Mouse (Mus musculus): ENCODE results near the gene Rpn2. TPM values are rescaled to one million over a fixed set of nuclear protein-coding genes. Genes with fewer than 3 reads are reported as not detected.

Rpn2 gene
- polyA plus RNA-seq, 1 experiment from 2014 or later, result 86.1 TPM

- no peaks in the 10 kb centered on the region for H3K9me3 ChIP-seq (ENCODE audit: low read length)
- H3K9ac ChIP-seq (replicated peaks), result no peak overlapping the region
- ATAC-seq, result no peak
- WGBS (ENCODE audit: insufficient replicate concordance), result 68% methylated on average over 7 of the region's 7 CpGs
- H3K27me3 ChIP-seq (ENCODE audit: insufficient read depth, low read length), result no peaks in the 10 kb centered on the region
- TF ChIP-seq EP300 (IDR thresholded peaks at IDR 0.05; ENCODE audit: low read depth), result no peak
- TF ChIP-seq CTCF (IDR thresholded peaks at IDR 0.05; ENCODE audit: low read depth), result no peak
- no peak overlapping the region for H3K27ac ChIP-seq (ENCODE audit: low read depth)
- H3K4me3 ChIP-seq (ENCODE audit: low read depth, low read length), result no peak overlapping the region
- H3K4me2 ChIP-seq (ENCODE audit: low read depth, low read length), result no peak overlapping the region
- peaks cover 3% of the 10 kb centered on the region; the same call in 1 of the 2 replicates for H3K4me1 ChIP-seq (ENCODE audit: insufficient read depth)
- H3K36me3 ChIP-seq (replicated peaks; ENCODE audit: insufficient read depth, low read length), result no peaks in the 10 kb centered on the region
- DNase-seq, result no peak
Observed at GRCm38 (mm10) chr2:157339532-157339931, 60.7 kb downstream of the Rpn2 start.

- 51% methylated on average over 7 of the region's 7 CpGs for WGBS (ENCODE audit: insufficient replicate concordance)
Observed at GRCm38 (mm10) chr2:157340221-157340741, 61.5 kb downstream of the Rpn2 start.

DNA sequence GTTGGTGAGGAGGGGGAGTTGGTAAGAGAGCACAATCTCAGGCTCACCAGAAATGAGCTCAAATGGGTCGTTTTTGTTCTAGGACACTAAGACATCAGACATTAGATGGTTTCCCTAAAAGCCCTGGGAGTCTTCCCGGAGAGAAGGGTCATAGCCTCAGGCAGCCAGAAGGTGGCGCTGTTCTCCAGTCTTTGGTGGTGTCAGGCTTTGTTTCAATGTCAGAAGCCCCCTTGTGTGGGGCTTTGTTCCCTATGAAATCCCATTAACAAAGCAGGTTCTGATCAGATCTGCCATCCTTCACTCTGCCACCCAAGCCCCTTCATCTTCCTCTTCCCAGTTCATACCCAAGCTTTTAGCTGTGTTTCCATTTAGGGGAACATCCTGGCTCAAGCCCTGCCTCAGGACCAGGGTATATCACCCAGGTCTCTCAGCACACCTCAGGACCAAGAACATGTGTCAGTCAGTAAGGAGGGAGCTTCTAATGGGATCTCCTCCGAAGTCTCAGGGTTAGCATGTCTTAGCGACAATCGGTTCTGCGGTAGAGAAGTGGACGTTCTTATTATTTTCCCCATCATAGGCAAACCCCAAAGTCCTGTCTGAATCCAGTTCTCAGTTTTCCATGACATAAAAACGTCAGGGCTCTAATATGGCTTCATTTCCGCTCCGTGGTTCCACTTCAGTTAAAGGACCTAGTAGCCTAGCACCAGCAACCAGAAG is 62.9 kb downstream of the Rpn2 start:
- no peak for ATAC-seq
- peak; percentile 74 for DNase-seq
- Histone ChIP-seq H3K27ac (ENCODE audit: low read depth) (no peak overlapping the region), H3K4me2 (ENCODE audit: low read depth, low read length) (no peak overlapping the region), H3K36me3 (replicated peaks; ENCODE audit: insufficient read depth, low read length) (no peaks in the 10 kb centered on the region), H3K4me3 (ENCODE audit: low read depth, low read length) (no peak overlapping the region), H3K9ac (replicated peaks) (no peak overlapping the region), H3K9me3 (ENCODE audit: low read length) (no peaks in the 10 kb centered on the region), H3K27me3 (ENCODE audit: insufficient read depth, low read length) (no peaks in the 10 kb centered on the region), H3K4me1 (ENCODE audit: insufficient read depth) (no peaks in the 10 kb centered on the region)
- 40% methylated on average over 11 of the region's 11 CpGs for WGBS (ENCODE audit: insufficient replicate concordance)
- TF ChIP-seq EP300 (IDR thresholded peaks at IDR 0.05; ENCODE audit: low read depth) (no peak), CTCF (IDR thresholded peaks at IDR 0.05; ENCODE audit: low read depth) (peak; percentile 91)

More at GRCm38 (mm10) chr2:157340221-157340741, 61.5 kb downstream of the Rpn2 start:
- H3K4me1 ChIP-seq (ENCODE audit: insufficient read depth), result peaks cover 2% of the 10 kb centered on the region; the same call in 1 of the 2 replicates
- no peak for TF ChIP-seq CTCF (IDR thresholded peaks at IDR 0.05; ENCODE audit: low read depth)
- no peak for TF ChIP-seq EP300 (IDR thresholded peaks at IDR 0.05; ENCODE audit: low read depth)
- no peak overlapping the region for H3K9ac ChIP-seq (replicated peaks)
- H3K27ac ChIP-seq (ENCODE audit: low read depth), result no peak overlapping the region
- H3K4me2 ChIP-seq (ENCODE audit: low read depth, low read length), result no peak overlapping the region
- ATAC-seq (no peak), DNase-seq (no peak)
- no peaks in the 10 kb centered on the region for H3K27me3 ChIP-seq (ENCODE audit: insufficient read depth, low read length)
- no peaks in the 10 kb centered on the region for H3K9me3 ChIP-seq (ENCODE audit: low read length)
- no peaks in the 10 kb centered on the region for H3K36me3 ChIP-seq (replicated peaks; ENCODE audit: insufficient read depth, low read length)
- no peak overlapping the region for H3K4me3 ChIP-seq (ENCODE audit: low read depth, low read length)

DNA sequence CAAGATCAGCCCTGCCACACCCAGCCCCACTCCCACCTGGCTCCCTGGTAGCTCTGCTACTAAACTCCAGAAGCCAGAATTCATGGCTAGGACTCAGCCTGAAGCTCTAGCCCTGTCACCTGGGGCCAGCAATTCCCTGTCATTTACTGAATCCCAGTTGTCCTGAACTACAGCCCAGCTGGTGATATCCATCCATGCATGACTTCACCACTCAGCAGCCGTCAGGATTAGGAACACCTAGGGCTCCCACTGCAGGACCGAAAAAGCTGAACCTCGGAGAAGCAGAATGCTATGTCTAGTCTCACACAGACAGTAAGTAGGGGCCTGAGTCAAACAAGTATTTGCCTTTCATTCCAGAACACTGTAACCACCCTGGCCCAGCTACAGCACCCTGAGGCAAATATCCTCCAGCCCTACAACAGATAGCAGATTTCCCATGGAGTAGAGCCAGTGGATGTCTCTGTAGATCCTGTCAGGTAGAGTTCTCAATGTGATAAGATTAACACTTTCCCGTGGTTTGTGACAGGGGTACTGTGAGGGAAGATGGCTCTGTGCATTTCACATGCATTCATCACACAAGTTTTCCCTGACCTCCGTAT is 63.6 kb downstream of the Rpn2 start:
- H3K36me3 ChIP-seq (replicated peaks; ENCODE audit: insufficient read depth, low read length), result no peaks in the 10 kb centered on the region
- H3K4me1 ChIP-seq (ENCODE audit: insufficient read depth), result no peaks in the 10 kb centered on the region
- DNase-seq (no peak), ATAC-seq (no peak)
- H3K4me2 ChIP-seq (ENCODE audit: low read depth, low read length), result no peak overlapping the region
- H3K9me3 ChIP-seq (ENCODE audit: low read length), result no peaks in the 10 kb centered on the region
- no peak for TF ChIP-seq EP300 (IDR thresholded peaks at IDR 0.05; ENCODE audit: low read depth)
- TF ChIP-seq CTCF (IDR thresholded peaks at IDR 0.05; ENCODE audit: low read depth), result no peak
- H3K4me3 ChIP-seq (ENCODE audit: low read depth, low read length), result no peak overlapping the region
- no peak overlapping the region for H3K9ac ChIP-seq (replicated peaks)
- no peak overlapping the region for H3K27ac ChIP-seq (ENCODE audit: low read depth)
- H3K27me3 ChIP-seq (ENCODE audit: insufficient read depth, low read length), result no peaks in the 10 kb centered on the region
- 65% methylated on average over 5 of the region's 5 CpGs for WGBS (ENCODE audit: insufficient replicate concordance)

DNA sequence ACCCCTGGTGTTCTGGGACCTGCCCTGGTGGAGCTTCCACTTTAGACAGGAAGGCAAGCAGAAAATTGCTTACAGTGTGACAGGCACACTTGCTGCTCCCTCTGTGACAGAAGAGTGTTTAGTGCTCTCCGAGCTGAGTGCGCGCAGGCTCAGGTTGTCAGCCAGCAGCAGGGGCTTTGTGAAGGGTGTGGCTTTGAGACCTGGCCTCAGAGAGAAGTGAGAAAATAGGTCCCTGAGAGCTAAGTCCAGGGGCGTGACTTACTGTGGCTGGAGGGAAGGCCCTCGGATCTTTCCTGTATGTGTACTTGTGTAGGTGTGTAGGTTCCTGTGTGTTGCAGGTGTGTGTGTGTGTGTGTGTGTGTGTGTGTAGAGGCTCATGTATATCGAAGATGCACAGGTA is 64.5 kb downstream of the Rpn2 start:
- Histone ChIP-seq H3K4me1 (ENCODE audit: insufficient read depth) (no peaks in the 10 kb centered on the region), H3K9ac (replicated peaks) (no peak overlapping the region), H3K36me3 (replicated peaks; ENCODE audit: insufficient read depth, low read length) (no peaks in the 10 kb centered on the region), H3K27ac (ENCODE audit: low read depth) (no peak overlapping the region), H3K4me2 (ENCODE audit: low read depth, low read length) (no peak overlapping the region), H3K27me3 (ENCODE audit: insufficient read depth, low read length) (no peaks in the 10 kb centered on the region), H3K9me3 (ENCODE audit: low read length) (no peaks in the 10 kb centered on the region), H3K4me3 (ENCODE audit: low read depth, low read length) (no peak overlapping the region)
- TF ChIP-seq CTCF (IDR thresholded peaks at IDR 0.05; ENCODE audit: low read depth), result no peak
- no peak for TF ChIP-seq EP300 (IDR thresholded peaks at IDR 0.05; ENCODE audit: low read depth)
- no peak for DNase-seq
- no peak for ATAC-seq
- WGBS (ENCODE audit: insufficient replicate concordance), result 70% methylated on average over 6 of the region's 6 CpGs

- no peaks in the 10 kb centered on the region for H3K27me3 ChIP-seq (ENCODE audit: insufficient read depth, low read length)
- H3K4me3 ChIP-seq (ENCODE audit: low read depth, low read length), result no peak within 1 kb of the TSS
- H3K9ac ChIP-seq (replicated peaks), result no peak within 1 kb of the TSS
- TF ChIP-seq EP300 (IDR thresholded peaks at IDR 0.05; ENCODE audit: low read depth), result no peak
- no peak for TF ChIP-seq CTCF (IDR thresholded peaks at IDR 0.05; ENCODE audit: low read depth)
- 74% methylated on average over 26 of the region's 26 CpGs for WGBS (ENCODE audit: insufficient replicate concordance)
- ATAC-seq (no peak), DNase-seq (no peak)
- H3K9me3 ChIP-seq (ENCODE audit: low read length), result no peaks in the 10 kb centered on the region
- H3K4me2 ChIP-seq (ENCODE audit: low read depth, low read length), result no peak within 1 kb of the TSS
- H3K4me1 ChIP-seq (ENCODE audit: insufficient read depth), result no peaks in the 10 kb centered on the region
- no peak within 1 kb of the TSS for H3K27ac ChIP-seq (ENCODE audit: low read depth)
- H3K36me3 ChIP-seq (replicated peaks; ENCODE audit: insufficient read depth, low read length), result no peaks in the 10 kb centered on the region
Observed at GRCm38 (mm10) chr2:157347361-157348159, 68.7 kb downstream of the Rpn2 start, which contains the start of gene Ghrh. Gene Ghrh, minus strand, starts transcription at chr2:157347506.

All from liver, postnatal 0 days (tissue).